Mouse (Mus musculus): Measurements from ENCODE around the gene Dnah2.

DNA sequence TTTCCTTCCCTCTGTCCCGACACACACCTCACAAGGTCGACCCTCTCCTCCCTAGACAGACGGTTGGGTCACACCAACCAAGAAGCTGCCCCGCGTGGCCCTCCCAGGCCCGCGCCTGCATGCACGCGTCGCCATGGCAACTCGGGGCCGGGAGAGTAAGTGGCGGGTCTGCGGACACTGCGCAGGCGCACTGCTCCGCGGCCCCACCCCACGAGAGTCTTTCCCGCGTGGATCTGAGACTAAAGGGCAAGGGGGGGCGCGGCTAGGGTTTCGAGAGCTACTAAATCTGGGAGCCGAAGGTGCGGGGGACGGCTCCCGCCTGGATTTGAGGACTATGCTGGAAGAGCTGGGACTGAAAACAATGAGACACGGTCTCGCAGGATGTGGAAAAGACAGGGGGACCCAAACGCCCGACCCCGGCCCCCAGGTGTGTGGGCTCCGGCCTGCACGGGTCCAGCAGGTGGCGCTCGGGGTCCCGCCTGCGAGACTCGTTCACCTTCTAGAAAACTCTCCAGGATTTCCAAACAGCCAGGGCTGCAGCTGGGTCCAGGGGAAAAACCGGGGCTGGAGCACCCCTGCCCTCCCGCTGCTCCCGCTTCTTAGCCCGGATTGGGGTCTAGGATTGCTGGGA, 2.4 kb downstream of the Dnah2 start:
- peak; percentile 61 for TF ChIP-seq CTCF (IDR thresholded peaks at IDR 0.05)
- no peak for TF ChIP-seq EP300 (IDR thresholded peaks at IDR 0.05)

All from lung, postnatal 0 days (tissue).